Mouse (Mus musculus): Measurements from ENCODE around the gene Gm8693. TPM values are rescaled to one million over a fixed set of nuclear protein-coding genes. Genes with fewer than 3 reads are reported as not detected.

Gm8693 gene
- not detected for polyA plus RNA-seq (2012; fragmentation: generic; extraction: Trizol)

DNA sequence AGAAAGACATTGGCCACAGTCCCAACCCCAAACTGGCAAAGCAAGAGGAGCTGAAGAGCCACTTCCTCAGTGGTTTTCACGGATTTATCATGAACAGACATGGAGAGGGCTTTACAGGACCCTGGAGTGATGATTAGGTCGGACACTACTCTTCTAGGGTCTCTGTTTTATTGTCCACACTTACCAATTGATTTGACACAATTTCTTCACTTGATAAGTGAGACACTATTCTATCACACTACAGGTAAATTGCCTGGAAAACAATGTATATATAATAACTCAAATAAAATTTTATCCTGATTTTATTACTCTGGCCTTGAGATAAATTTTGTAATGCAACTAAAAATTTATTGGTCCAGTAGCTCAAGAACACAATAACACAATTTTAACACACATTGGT lies at the start of gene Gm8693:
Gm8693 (minus strand) TSS at position 101 of the 400 bp plus-strand sequence.

DNA sequence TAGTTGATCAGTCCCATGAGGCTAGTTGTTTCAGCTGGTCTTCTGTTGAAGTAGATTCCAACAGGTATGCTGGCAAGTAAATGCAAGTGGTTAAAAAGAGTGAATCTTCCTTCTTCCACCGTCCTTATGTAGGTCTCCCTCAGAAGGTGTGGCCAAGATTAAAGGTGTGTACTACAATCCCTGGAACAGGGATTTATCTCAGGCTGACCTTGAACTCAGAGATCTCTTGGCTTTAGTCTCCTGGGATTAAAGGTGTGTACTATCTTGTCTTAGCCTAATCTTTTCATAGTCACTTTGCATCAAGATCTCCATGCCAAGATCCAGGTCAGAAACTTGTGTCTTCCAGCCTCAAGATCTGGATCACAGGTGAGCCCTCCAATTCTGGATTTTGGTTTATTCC lies 27.5 kb upstream of the Gm8693 start, which contains the start of gene Gm4567:
Gm4567 (minus strand) TSS at position 101 of the 400 bp plus-strand sequence.

DNA sequence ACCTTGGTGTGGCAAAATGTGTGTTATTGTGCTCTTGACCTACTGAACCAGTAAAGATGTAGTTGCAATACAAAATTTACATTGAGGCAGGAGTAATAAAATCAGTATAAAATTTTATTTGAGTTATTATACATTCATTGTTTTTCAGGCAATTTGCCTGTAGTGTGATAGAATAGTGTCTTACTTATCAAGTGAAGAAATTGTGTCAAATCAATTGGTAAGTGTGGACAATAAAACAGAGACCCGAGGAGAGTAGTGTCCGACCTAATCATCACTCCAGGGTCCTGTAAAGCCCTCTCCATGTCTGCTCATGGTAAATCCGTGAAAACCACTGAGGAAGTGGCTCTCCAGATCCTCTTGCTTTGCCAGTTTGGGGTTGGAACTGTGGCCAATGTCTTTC lies 34.4 kb downstream of the Gm8693 start, which contains the start of gene Vmn1r155:
Vmn1r155 (plus strand) TSS at position 301 of the 400 bp plus-strand sequence.

Other genes starting within 250 kb of the Gm8693 start
- gene Gm10665, start 228.2 kb downstream of the Gm8693 start, polyA plus RNA-seq (2012; fragmentation: generic; extraction: Trizol): not detected
- gene Vmn1r151, start 192.6 kb downstream of the Gm8693 start, polyA plus RNA-seq (2012; fragmentation: generic; extraction: Trizol): not detected
- gene Vmn1r152, start 169.3 kb downstream of the Gm8693 start, polyA plus RNA-seq (2012; fragmentation: generic; extraction: Trizol): not detected
- not detected for gene Gm8677, start 157.4 kb downstream of the Gm8693 start, polyA plus RNA-seq (2012; fragmentation: generic; extraction: Trizol)
- gene Gm4201, start 127.0 kb downstream of the Gm8693 start, polyA plus RNA-seq (2012; fragmentation: generic; extraction: Trizol): not detected
- gene Gm4565, start 104.2 kb downstream of the Gm8693 start, polyA plus RNA-seq (2012; fragmentation: generic; extraction: Trizol): not detected
- not detected for gene Vmn1r155, start 34.3 kb downstream of the Gm8693 start, polyA plus RNA-seq (2012; fragmentation: generic; extraction: Trizol)
- gene Gm4567, start 27.4 kb upstream of the Gm8693 start, polyA plus RNA-seq (2012; fragmentation: generic; extraction: Trizol): not detected
- gene Vmn1r157, start 69.4 kb upstream of the Gm8693 start, polyA plus RNA-seq (2012; fragmentation: generic; extraction: Trizol): not detected
- gene Vmn1r158, start 98.5 kb upstream of the Gm8693 start, polyA plus RNA-seq (2012; fragmentation: generic; extraction: Trizol): not detected
- not detected for gene Vmn1r159, start 151.3 kb upstream of the Gm8693 start, polyA plus RNA-seq (2012; fragmentation: generic; extraction: Trizol)
- not detected for gene Vmn1r160, start 178.9 kb upstream of the Gm8693 start, polyA plus RNA-seq (2012; fragmentation: generic; extraction: Trizol)

All from C3H10T1/2 (cell line).